Mouse (Mus musculus): ENCODE measurements around the gene Tradd. TPM values are rescaled to one million over a fixed set of nuclear protein-coding genes. Genes with fewer than 3 reads are reported as not detected.
"Not testable (repeated sequence)": the region's sequence is repeated elsewhere in the genome, so short reads cannot be mapped to it uniquely, and the experiment has no call there.

The Tradd gene
- total RNA-seq, 2 experiments from 2014 or later = 7.0 to 7.6 TPM

GRCm38 (mm10) chr8:105304325-105305210 lies 40.2 kb upstream of the Tradd start:
- no peak overlapping the region for H3K4me3 ChIP-seq
- TF ChIP-seq CTCF (conservative IDR thresholded peaks at IDR 0.05) = no peak
- H3K27ac ChIP-seq = peak overlapping the region; percentile 76
- DNase-seq (ENCODE audit: low spot score in 2 of 2) = no peak

DNA sequence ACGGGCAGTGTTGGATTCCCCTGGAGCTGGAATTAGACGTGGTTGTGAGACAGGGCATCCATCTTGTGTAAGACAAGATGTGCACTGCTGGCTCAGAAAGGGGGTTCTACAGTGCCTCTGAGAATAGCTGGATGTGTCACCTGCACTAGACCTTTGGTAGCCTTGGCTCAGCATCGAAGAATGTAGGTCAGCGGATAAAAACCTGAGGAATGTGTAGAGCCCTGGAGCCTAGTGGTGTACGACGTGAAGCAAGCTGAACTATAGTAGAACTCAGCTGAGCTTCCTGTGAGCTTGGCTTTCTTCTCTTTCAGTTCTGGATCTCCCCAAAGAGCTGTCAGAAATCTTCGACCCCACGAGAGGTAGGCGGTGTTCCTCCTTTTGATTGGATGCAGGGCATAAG lies 39.5 kb upstream of the Tradd start:
- Histone ChIP-seq H3K4me3 (no peak overlapping the region), H3K27ac (no peak overlapping the region; the same call in 1 of the 2 replicates)
- TF ChIP-seq CTCF (conservative IDR thresholded peaks at IDR 0.05) = no peak
- DNase-seq (ENCODE audit: low spot score in 2 of 2) = no peak

- no peak for DNase-seq (ENCODE audit: low spot score in 2 of 2)
- no peak for TF ChIP-seq CTCF (conservative IDR thresholded peaks at IDR 0.05)
These were observed 39.0 kb upstream of the Tradd start for GRCm38 (mm10) chr8:105303396-105303795.

DNA sequence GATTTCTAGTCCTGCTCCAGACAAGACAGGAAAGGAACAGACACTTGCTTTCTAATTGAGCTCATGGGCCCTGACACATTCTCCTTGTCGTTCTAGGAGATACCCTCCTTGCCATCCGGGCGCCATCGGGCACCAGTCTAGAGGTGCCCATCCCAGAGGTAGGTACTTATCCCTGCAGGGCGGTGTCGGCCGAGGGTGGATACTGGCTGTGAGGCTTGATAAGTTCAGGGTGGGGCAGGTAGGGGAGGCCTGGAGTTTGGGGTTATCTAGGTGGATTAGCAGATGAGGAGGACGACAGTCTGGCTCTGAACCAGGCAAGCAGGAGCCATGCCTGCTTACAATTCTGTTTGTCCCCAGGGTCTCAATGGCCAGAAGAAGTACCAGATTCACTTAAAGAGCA lies 35.6 kb upstream of the Tradd start:
- TF ChIP-seq CTCF (conservative IDR thresholded peaks at IDR 0.05) = no peak
- H3K27ac ChIP-seq = no peak overlapping the region
- no peak for DNase-seq (ENCODE audit: low spot score in 2 of 2)
- no peak overlapping the region for H3K4me3 ChIP-seq

More at GRCm38 (mm10) chr8:105303396-105303795, 39.0 kb upstream of the Tradd start:
- no peak overlapping the region for H3K27ac ChIP-seq
- H3K4me3 ChIP-seq = no peak overlapping the region

DNA sequence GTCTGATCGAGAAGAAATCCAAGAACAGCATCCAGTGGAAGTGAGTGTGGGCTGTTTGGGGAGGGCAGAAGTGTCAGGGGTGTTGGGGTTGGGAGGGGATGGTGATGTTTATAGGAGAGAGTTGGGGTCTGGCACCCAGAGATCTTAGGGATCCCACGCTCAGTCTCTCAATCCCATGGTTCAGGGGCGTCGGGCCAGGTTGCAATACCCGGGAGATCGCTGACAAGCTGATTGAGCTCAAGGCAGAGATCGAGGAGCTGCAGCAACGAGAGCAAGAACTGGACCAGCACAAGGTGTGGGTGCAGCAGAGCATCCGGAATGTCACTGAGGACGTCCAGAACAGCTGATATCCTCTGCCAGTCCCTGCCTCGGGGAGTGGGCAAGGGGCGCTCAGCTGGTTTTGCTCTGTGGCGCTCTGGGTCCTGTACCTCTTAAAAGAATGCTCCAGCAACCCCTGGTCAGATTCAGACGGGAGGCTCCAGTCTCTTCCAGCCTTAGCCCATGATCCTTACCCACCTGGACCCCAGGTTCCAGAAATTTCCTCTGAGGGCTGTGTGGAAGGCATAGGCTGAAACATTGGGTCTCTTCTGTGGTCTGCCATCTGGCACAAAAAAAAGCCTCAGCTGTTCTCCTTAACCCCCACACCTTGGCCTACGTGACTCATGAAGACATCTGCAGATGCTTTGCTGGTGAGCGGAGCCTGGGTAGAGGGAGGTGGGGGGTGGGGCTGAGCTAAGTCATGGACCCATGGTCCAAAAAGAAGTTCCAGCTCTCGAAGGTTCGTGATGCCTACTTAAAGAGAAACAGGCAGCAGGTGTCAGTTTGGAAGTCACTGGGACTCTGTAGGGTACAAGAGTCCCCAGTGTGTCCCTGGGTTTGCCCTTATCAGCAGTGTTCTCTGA lies 34.2 kb upstream of the Tradd start:
- Histone ChIP-seq H3K4me3 (peak overlapping the region; percentile 99), H3K27ac (peak overlapping the region; percentile 84)
- no peak for DNase-seq (ENCODE audit: low spot score in 2 of 2)
- TF ChIP-seq CTCF (conservative IDR thresholded peaks at IDR 0.05) = no peak

- TF ChIP-seq CTCF (conservative IDR thresholded peaks at IDR 0.05) = peak; percentile 15
- DNase-seq (ENCODE audit: low spot score in 2 of 2) = peak; percentile 92 to 93
- H3K27ac ChIP-seq = peak within 1 kb of the TSS; percentile 84
- H3K4me3 ChIP-seq = peak within 1 kb of the TSS; percentile 99
These were observed 33.2 kb upstream of the Tradd start, which contains the start of gene E2f4 for GRCm38 (mm10) chr8:105297511-105298192. Gene E2f4, plus strand, starts transcription at chr8:105297663.

DNA sequence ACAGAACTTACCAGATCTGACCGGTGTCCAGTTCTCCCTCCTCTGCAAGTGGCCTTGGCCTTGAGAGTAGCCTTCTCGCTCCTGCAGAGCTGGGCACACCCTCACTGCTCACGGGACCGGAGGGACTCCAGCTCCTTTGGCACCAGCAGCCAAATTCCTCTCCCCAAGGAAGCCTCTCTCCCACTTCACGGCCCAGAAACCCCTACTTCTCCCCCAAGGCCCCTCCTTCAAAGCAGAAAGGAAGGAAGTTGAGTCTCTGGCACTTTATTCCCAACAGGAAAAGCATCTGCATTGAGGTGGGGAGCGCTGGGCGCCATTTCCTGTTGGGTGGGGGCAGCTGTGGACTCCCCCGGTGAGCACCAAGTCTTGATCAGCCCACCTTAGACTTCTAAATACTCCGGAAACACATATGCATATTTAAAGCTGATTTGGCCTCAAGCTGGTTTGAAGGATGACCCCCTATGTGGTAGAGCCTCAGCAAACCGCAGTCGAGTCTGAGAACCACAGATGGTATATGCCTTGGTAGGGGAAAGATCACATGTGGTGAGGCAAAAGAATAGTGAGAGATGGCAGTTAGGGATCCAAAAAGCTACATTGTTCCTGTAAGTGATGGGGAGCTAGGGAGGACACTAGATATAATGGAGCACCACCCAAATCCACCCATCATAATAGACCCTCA lies 31.6 kb upstream of the Tradd start, which contains the start of gene Exoc3l:
TSS of gene Exoc3l (minus strand) at position 207 of the 679 bp plus-strand sequence.
- peak within 1 kb of the TSS; percentile 84 for H3K27ac ChIP-seq
- no peak for DNase-seq (ENCODE audit: low spot score in 2 of 2)
- H3K4me3 ChIP-seq = no peak within 1 kb of the TSS; the same call in 1 of the 2 replicates
- TF ChIP-seq CTCF (conservative IDR thresholded peaks at IDR 0.05) = no peak

DNA sequence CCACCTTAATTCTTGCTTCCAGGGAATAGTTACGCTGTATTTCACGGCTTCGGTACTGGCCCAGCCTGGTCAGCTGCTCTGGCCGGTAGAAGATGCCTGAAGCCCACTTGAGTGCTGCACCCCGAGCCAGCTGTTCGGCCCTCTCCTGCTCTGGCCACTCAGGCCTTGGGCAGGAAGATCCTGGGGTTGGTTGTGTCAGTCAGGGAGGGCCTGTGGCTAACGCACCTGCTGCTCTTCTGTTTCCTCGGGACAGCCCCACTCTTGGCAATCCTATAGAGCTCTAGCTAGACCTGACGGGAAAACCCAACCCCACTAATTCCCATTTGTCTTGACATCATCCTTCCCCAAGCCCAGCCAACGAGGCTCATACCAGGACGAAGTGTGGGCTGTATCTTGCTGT lies 30.8 kb upstream of the Tradd start:
- Histone ChIP-seq H3K27ac (no peak overlapping the region), H3K4me3 (no peak overlapping the region)
- TF ChIP-seq CTCF (conservative IDR thresholded peaks at IDR 0.05) = no peak
- no peak for DNase-seq (ENCODE audit: low spot score in 2 of 2)

GRCm38 (mm10) chr8:105294776-105295175 lies 30.4 kb upstream of the Tradd start:
- H3K4me3 ChIP-seq = no peak overlapping the region
- H3K27ac ChIP-seq = no peak overlapping the region
- TF ChIP-seq CTCF (conservative IDR thresholded peaks at IDR 0.05) = no peak
- no peak for DNase-seq (ENCODE audit: low spot score in 2 of 2)

DNA sequence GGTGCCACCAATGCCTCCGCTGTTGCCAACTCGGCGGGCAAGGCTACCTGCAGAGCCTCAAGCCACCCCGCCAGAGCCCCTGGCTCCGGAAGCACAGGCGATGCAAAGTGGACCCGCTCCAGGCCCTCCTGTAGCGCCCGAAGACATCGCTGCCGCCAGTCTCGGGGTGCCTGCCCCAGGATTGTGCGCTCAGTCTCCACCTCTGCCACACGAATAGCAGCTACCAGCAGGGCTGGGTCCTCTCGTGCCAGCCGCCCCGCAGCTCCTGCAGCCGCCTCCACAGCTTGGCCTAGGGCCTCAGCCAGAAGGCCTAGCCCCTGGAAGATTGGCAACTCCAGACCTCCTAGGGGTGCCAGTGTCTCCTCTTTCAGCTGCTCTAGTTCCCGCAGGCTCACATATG lies 29.0 kb upstream of the Tradd start:
- no peak overlapping the region for H3K27ac ChIP-seq
- H3K4me3 ChIP-seq = no peak overlapping the region
- TF ChIP-seq CTCF (conservative IDR thresholded peaks at IDR 0.05) = no peak
- DNase-seq (ENCODE audit: low spot score in 2 of 2) = no peak

DNA sequence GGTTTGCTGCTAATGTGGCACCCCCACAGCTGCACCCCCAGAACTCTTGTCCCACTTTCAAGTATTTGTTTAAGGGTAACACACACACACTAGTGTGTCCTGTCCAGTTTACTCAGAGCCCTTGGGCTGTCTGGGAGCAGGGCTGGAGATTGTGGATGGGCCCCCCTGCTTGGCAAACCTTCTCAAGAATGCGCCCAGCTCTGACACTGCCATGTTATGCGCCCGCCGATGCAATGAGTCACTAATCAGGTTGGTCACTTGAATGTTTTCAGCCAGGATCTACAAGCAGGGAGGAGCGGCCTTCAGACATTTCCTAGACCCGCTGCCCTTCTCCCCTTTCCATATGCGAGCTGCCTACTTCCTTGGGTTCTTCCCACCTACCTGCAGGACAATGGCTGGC lies 28.1 kb upstream of the Tradd start:
- H3K4me3 ChIP-seq = no peak overlapping the region
- no peak for TF ChIP-seq CTCF (conservative IDR thresholded peaks at IDR 0.05)
- no peak overlapping the region for H3K27ac ChIP-seq
- DNase-seq (ENCODE audit: low spot score in 2 of 2) = no peak

DNA sequence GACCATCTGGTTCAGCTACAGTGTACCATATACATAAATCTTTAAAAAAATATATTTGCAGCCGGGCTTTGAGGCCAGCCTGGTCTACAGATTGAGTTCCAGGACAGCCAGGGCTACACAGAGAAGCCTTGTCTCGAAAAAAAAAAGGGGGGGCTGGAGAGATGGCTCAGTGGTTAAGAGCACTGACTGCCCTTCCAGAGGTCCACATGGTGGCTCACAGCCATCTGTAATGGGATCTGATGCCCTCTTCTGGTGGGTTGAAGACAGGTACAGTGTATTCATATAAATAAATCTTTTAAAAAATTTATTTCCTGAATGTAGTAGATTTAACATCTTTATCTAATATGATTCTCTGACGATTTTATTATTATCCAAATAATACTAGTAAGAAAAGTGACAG lies 27.4 kb upstream of the Tradd start:
- H3K4me3 ChIP-seq; H3K27ac ChIP-seq; DNase-seq (ENCODE audit: low spot score in 2 of 2): not testable (repeated sequence)
- peak; percentile 65 for TF ChIP-seq CTCF (conservative IDR thresholded peaks at IDR 0.05)

- H3K27ac ChIP-seq; DNase-seq (ENCODE audit: low spot score in 2 of 2); H3K4me3 ChIP-seq: not testable (repeated sequence)
These were observed 27.0 kb upstream of the Tradd start for GRCm38 (mm10) chr8:105291364-105291763.
